Mouse (Mus musculus): Measurements from ENCODE around the gene Dctn3.
"Not testable (repeated sequence)": the region's sequence is repeated elsewhere in the genome, so short reads cannot be mapped to it uniquely, and the experiment has no call there.

DNA sequence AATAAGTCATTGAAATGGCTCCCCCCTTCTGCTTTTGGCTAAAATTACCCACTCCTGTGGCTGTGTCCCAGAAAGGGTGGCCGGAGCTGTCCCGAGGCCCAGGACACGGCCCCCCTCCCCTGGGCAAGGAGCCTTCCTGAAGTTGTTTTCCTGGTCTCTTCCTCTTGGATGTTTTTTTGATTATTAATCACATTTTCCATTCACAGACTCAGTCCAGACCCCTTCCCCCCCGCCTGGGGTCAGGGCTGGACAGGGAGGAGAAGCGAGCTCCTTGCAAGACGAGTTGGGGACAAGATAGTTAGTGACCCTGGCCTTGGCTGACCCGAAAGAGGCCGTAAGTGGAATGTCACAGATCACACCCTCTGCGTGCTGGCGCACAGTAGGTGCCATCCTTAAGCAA is 23.2 kb downstream of the Dctn3 start, which contains the start of gene Il11ra1:
- TF ChIP-seq GATA1, TAL1 (IDR thresholded peaks at IDR 0.05; ENCODE audit: low read length): not testable (repeated sequence)
